In the genomic region with DNA sequence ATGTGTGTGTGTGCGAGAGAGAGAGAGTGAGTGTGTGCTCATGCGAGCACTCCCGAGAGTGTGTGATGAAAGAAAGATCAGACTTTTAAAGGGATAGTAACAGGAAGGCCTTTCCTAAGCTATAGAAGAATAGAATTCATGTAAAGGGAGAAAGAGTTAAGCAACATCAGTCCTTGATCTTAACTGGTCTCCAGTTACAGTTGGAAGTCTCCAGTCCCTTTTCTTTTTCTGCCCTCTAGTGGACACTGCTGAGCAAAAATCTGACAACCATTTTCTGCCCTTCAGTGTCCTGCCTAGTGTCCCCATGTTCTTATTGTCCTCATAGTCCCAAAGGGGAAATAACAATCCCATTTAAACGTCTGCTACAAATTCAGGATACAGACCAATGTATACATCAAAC, we compare ENCODE assay signal across 8 mouse cellular contexts. TPM values are rescaled to one million over a fixed set of nuclear protein-coding genes. Genes with fewer than 3 reads are reported as not detected.
A peak's percentile ranks its signal among the peaks of the same experiment; 100 is the strongest.
DNase-seq lines count a peak whose midpoint lies in the region; TF ChIP-seq lines count a peak whose summit lies in the region.

No protein-coding gene starts in this region.

- TF ChIP-seq CTCF in CH12.LX (conservative IDR thresholded peaks at IDR 0.05 in 1 of 2, IDR thresholded peaks at IDR 0.05 in 1 of 2; ENCODE audit: low read depth in 2 of 2, low read length in 2 of 2), result peak; percentile 58 to 95; a peak in 3 of 4 replicates

- no peak overlapping the region for H3K4me3 ChIP-seq in CH12.LX (replicated peaks in 1 of 3; ENCODE audit: low read depth in 2 of 3, low read length in 2 of 3, poor library complexity in 1 of 3)
- H3K4me3 ChIP-seq in heart, embryonic 10.5 days, result no peak overlapping the region

- no peaks in the 10 kb centered on the region for H3K9me3 ChIP-seq in CH12.LX (replicated peaks; ENCODE audit: low read length)
- no peaks in the 10 kb centered on the region for H3K9me3 ChIP-seq in heart, embryonic 10.5 days

- TF ChIP-seq POLR2A in CH12.LX (IDR thresholded peaks at IDR 0.05; ENCODE audit: low read depth, low read length), result no peak

- no peaks in the 10 kb centered on the region for H3K27me3 ChIP-seq in CH12.LX (replicated peaks)
- H3K27me3 ChIP-seq in heart, embryonic 10.5 days (ENCODE audit: insufficient read depth, poor library complexity, severe bottlenecking), result no peaks in the 10 kb centered on the region

- intact Hi-C loops in heart, postnatal 25 days (cut with DNase I), result loop anchor here (1.0 to 5.0 kb wide), 3 partner anchors 75 to 304 kb away; partner anchors contain the start of gene Acsl1
- intact Hi-C loops in left cerebral cortex, postnatal 36 days (cut with DNase I), result loop anchor here (1.0 to 5.0 kb wide), 3 partner anchors 150 to 305 kb away; no protein-coding TSS in a partner anchor

- H3K4me2 ChIP-seq in CH12.LX (ENCODE audit: insufficient read depth, low read depth, poor library complexity, severe bottlenecking), result no peak overlapping the region

- WGBS in heart, embryonic 10.5 days, result 47% methylated on average over 4 of the region's 4 CpGs

- H3K36me3 ChIP-seq in CH12.LX (replicated peaks in 1 of 2; ENCODE audit: control insufficient read depth in 1 of 2, insufficient read depth in 1 of 2, low read length in 1 of 2), result no peaks in the 10 kb centered on the region
- no peaks in the 10 kb centered on the region for H3K36me3 ChIP-seq in heart, embryonic 10.5 days

- in situ Hi-C loops in CH12.LX (cut with MboI; ENCODE audit: low pct_ligation_motif_present, low pct_unique_long_range_greater_than_20kb, low sequenced_read_pairs), result loop anchor here (5.0 kb wide), 1 partner anchor 235 kb away; no protein-coding TSS in a partner anchor

- no peaks in the 10 kb centered on the region for H3K79me2 ChIP-seq in CH12.LX (replicated peaks; ENCODE audit: control insufficient read depth, extremely low read depth, insufficient read depth, poor library complexity, severe bottlenecking)

- dilution Hi-C loops in CH12.LX (cut with MboI; ENCODE audit: extremely low pct_ligation_motif_present, extremely low pct_unique_long_range_greater_than_20kb, low sequenced_read_pairs), result no loop called here

- H3K9ac ChIP-seq in CH12.LX (ENCODE audit: insufficient read depth, low read depth), result no peak overlapping the region

- peak; percentile 97 for TF ChIP-seq RAD21 in CH12.LX (IDR thresholded peaks at IDR 0.05; ENCODE audit: low read depth, low read length)

- DNase-seq in heart, adult 11 months, result peak; percentile 92
- DNase-seq in heart, postnatal 25 days (ENCODE audit: low spot score), result no peak
- peak; percentile 71 for DNase-seq in CH12.LX (ENCODE audit: extremely low read depth)
- peak; percentile 87 for DNase-seq in c-Kit-negative CD71-positive TER-119-positive erythroid progenitor cells, embryonic 14.5 days (ENCODE audit: low read depth, low spot score)
- DNase-seq in heart, embryonic 10.5 days (ENCODE audit: low spot score), result no peak
- peak; percentile 72 for DNase-seq in liver
- peak; percentile 89 for DNase-seq in retina, postnatal 1 day
- DNase-seq in left cerebral cortex, postnatal 36 days (ENCODE audit: low spot score in 2 of 2), result no peak

- H3K4me1 ChIP-seq in CH12.LX (ENCODE audit: control insufficient read depth in 1 of 2, insufficient read depth in 2 of 2), result peaks cover 4 to 36% of the 10 kb centered on the region in 2 experiments
- peaks cover 11% of the 10 kb centered on the region; the same call in 1 of the 2 replicates for H3K4me1 ChIP-seq in heart, embryonic 10.5 days

- TF ChIP-seq EP300 in CH12.LX (IDR thresholded peaks at IDR 0.05; ENCODE audit: low read length), result no peak

- no peak overlapping the region for H3K27ac ChIP-seq in CH12.LX (ENCODE audit: insufficient read depth, low read depth)
- H3K27ac ChIP-seq in heart, embryonic 10.5 days, result peak overlapping the region; percentile 42; the same call in 1 of the 2 replicates

TF ChIP-seq in CH12.LX, 34 proteins besides CTCF, POLR2A, EP300 and RAD21:
- TF ChIP-seq SMC3 (IDR thresholded peaks at IDR 0.05; ENCODE audit: low read depth, low read length) (peak; percentile 95), ZC3H11A (IDR thresholded peaks at IDR 0.05; ENCODE audit: low read depth, low read length) (peak; percentile 88), PAX5 (IDR thresholded peaks at IDR 0.05; ENCODE audit: low read length) (no peak), NRF1 (IDR thresholded peaks at IDR 0.05; ENCODE audit: low read depth, low read length) (no peak)

RNA-seq across cellular contexts. Expression of gene Cenpu, which starts 4.6 kb away (rescaled TPM):
- total RNA-seq in heart, postnatal 25 days (2021), result under 1 TPM; 0.65 to 0.67 TPM
- total RNA-seq in CH12.LX (2012; rRNA removed) (7.8 and 16.7 TPM in 2 replicates), CH12.LX (2014; rRNA removed) (26.8 and 32.4 TPM in 2 replicates)
- 27.7 and 28.3 TPM in 2 replicates for polyA plus RNA-seq in CH12.LX (2012; ENCODE audit: insufficient read length, low read depth)
- polyA plus RNA-seq in heart, embryonic 10.5 days (2016; fragmentation: Nextera tagmentation; extraction: Ambion mirVana), result 11.9 and 16.4 TPM in 2 replicates
- total RNA-seq in left cerebral cortex, postnatal 36 days (2021), result 1 to 10 TPM; 3.0 to 3.1 TPM

Comparison
In these comparisons a context has a peak if more than half of its experiments do, and no peak if none do; other contexts are left out.
1. DNase-seq: peak in heart, adult 11 months (single experiment), CH12.LX (single experiment), c-Kit-negative CD71-positive TER-119-positive erythroid progenitor cells, embryonic 14.5 days (single experiment), liver (single experiment) and retina, postnatal 1 day (single experiment); none in heart, postnatal 25 days (single experiment), heart, embryonic 10.5 days (single experiment) and left cerebral cortex, postnatal 36 days (0 of 2).